Mouse (Mus musculus): ENCODE measurements around the gene Pfkfb4. TPM values are rescaled to one million over a fixed set of nuclear protein-coding genes. Genes with fewer than 3 reads are reported as not detected.

Gene Pfkfb4
- 2.3 TPM for polyA plus RNA-seq (2015; fragmentation: Illumina TruSeq; extraction: RNeasy Lipid Tissue Mini Kit (QIAGEN cat#74804); ENCODE audit: insufficient read depth, low read depth, low replicate concordance)

GRCm38 (mm10) chr9:108991428-108992084 lies at the start of gene Pfkfb4:
Gene Pfkfb4, plus strand, starts transcription at chr9:108991778.

GRCm38 (mm10) chr9:108953081-108953636 lies 38.4 kb upstream of the Pfkfb4 start, which contains the start of gene Col7a1:
Gene Col7a1, plus strand, starts transcription at chr9:108953586.

GRCm38 (mm10) chr9:108985710-108986109 lies 5.9 kb upstream of the Pfkfb4 start, which contains the start of gene Ucn2:
Gene Ucn2, plus strand, starts transcription at chr9:108986010.

GRCm38 (mm10) chr9:109038086-109038895 lies 46.7 kb downstream of the Pfkfb4 start, which contains the start of gene Shisa5:
Gene Shisa5, plus strand, starts transcription at chr9:109038565.

GRCm38 (mm10) chr9:109059136-109059903 lies 67.7 kb downstream of the Pfkfb4 start, which contains the start of gene Trex1:
Gene Trex1, minus strand, starts transcription at chr9:109059734.

GRCm38 (mm10) chr9:109073661-109074573 lies 82.3 kb downstream of the Pfkfb4 start, which contains the start of gene Atrip:
Gene Atrip, minus strand, starts transcription at chr9:109074124.

Other genes starting within 250 kb of the Pfkfb4 start
- gene Ip6k2, start 208.0 kb upstream of the Pfkfb4 start, polyA plus RNA-seq (2015; fragmentation: Illumina TruSeq; extraction: RNeasy Lipid Tissue Mini Kit (QIAGEN cat#74804); ENCODE audit: insufficient read depth, low read depth, low replicate concordance), result 40.4 TPM
- 4.9 TPM for gene Nckipsd, start 183.4 kb upstream of the Pfkfb4 start, polyA plus RNA-seq (2015; fragmentation: Illumina TruSeq; extraction: RNeasy Lipid Tissue Mini Kit (QIAGEN cat#74804); ENCODE audit: insufficient read depth, low read depth, low replicate concordance)
- gene Celsr3, start 165.5 kb upstream of the Pfkfb4 start, polyA plus RNA-seq (2015; fragmentation: Illumina TruSeq; extraction: RNeasy Lipid Tissue Mini Kit (QIAGEN cat#74804); ENCODE audit: insufficient read depth, low read depth, low replicate concordance), result 3.8 TPM
- 27.2 TPM for gene Slc26a6, start 138.5 kb upstream of the Pfkfb4 start, polyA plus RNA-seq (2015; fragmentation: Illumina TruSeq; extraction: RNeasy Lipid Tissue Mini Kit (QIAGEN cat#74804); ENCODE audit: insufficient read depth, low read depth, low replicate concordance)
- gene Tmem89, start 77.2 kb upstream of the Pfkfb4 start, polyA plus RNA-seq (2015; fragmentation: Illumina TruSeq; extraction: RNeasy Lipid Tissue Mini Kit (QIAGEN cat#74804); ENCODE audit: insufficient read depth, low read depth, low replicate concordance), result not detected
- gene Uqcrc1, start 55.1 kb upstream of the Pfkfb4 start, polyA plus RNA-seq (2015; fragmentation: Illumina TruSeq; extraction: RNeasy Lipid Tissue Mini Kit (QIAGEN cat#74804); ENCODE audit: insufficient read depth, low read depth, low replicate concordance), result 35.3 TPM
- gene Col7a1, start 38.2 kb upstream of the Pfkfb4 start, polyA plus RNA-seq (2015; fragmentation: Illumina TruSeq; extraction: RNeasy Lipid Tissue Mini Kit (QIAGEN cat#74804); ENCODE audit: insufficient read depth, low read depth, low replicate concordance), result 130 TPM
- gene Ucn2, start 5.8 kb upstream of the Pfkfb4 start, polyA plus RNA-seq (2015; fragmentation: Illumina TruSeq; extraction: RNeasy Lipid Tissue Mini Kit (QIAGEN cat#74804); ENCODE audit: insufficient read depth, low read depth, low replicate concordance), result 3.3 TPM
- 39.1 TPM for gene Shisa5, start 46.8 kb downstream of the Pfkfb4 start, polyA plus RNA-seq (2015; fragmentation: Illumina TruSeq; extraction: RNeasy Lipid Tissue Mini Kit (QIAGEN cat#74804); ENCODE audit: insufficient read depth, low read depth, low replicate concordance)
- 5.4 TPM for gene Trex1, start 68.0 kb downstream of the Pfkfb4 start, polyA plus RNA-seq (2015; fragmentation: Illumina TruSeq; extraction: RNeasy Lipid Tissue Mini Kit (QIAGEN cat#74804); ENCODE audit: insufficient read depth, low read depth, low replicate concordance)
- gene Atrip, start 82.3 kb downstream of the Pfkfb4 start, polyA plus RNA-seq (2015; fragmentation: Illumina TruSeq; extraction: RNeasy Lipid Tissue Mini Kit (QIAGEN cat#74804); ENCODE audit: insufficient read depth, low read depth, low replicate concordance), result 3.1 TPM
- 0.74 TPM for gene Ccdc51, start 90.7 kb downstream of the Pfkfb4 start, polyA plus RNA-seq (2015; fragmentation: Illumina TruSeq; extraction: RNeasy Lipid Tissue Mini Kit (QIAGEN cat#74804); ENCODE audit: insufficient read depth, low read depth, low replicate concordance)
- 54.7 TPM for gene Tma7, start 90.8 kb downstream of the Pfkfb4 start, polyA plus RNA-seq (2015; fragmentation: Illumina TruSeq; extraction: RNeasy Lipid Tissue Mini Kit (QIAGEN cat#74804); ENCODE audit: insufficient read depth, low read depth, low replicate concordance)
- 8.9 TPM for gene Plxnb1, start 103.6 kb downstream of the Pfkfb4 start, polyA plus RNA-seq (2015; fragmentation: Illumina TruSeq; extraction: RNeasy Lipid Tissue Mini Kit (QIAGEN cat#74804); ENCODE audit: insufficient read depth, low read depth, low replicate concordance)
- not detected for gene Fbxw21, start 170.3 kb downstream of the Pfkfb4 start, polyA plus RNA-seq (2015; fragmentation: Illumina TruSeq; extraction: RNeasy Lipid Tissue Mini Kit (QIAGEN cat#74804); ENCODE audit: insufficient read depth, low read depth, low replicate concordance)
- gene Fbxw13, start 204.2 kb downstream of the Pfkfb4 start, polyA plus RNA-seq (2015; fragmentation: Illumina TruSeq; extraction: RNeasy Lipid Tissue Mini Kit (QIAGEN cat#74804); ENCODE audit: insufficient read depth, low read depth, low replicate concordance), result not detected
- not detected for gene Fbxw20, start 243.0 kb downstream of the Pfkfb4 start, polyA plus RNA-seq (2015; fragmentation: Illumina TruSeq; extraction: RNeasy Lipid Tissue Mini Kit (QIAGEN cat#74804); ENCODE audit: insufficient read depth, low read depth, low replicate concordance)

All from pancreas, adult 10 weeks (tissue).